Mouse (Mus musculus) layer of hippocampus, postnatal 36 days (tissue): ENCODE data around the gene BC049762. TPM values are rescaled to one million over a fixed set of nuclear protein-coding genes. Genes with fewer than 3 reads are reported as not detected.

Experiments used
- DNase-seq, 2 experiments: peaks; one replicate each; pipeline ENCODE4 v3.0.0; 2022
- total RNA-seq, 2 experiments: library from RNA; stranded (reverse); gene quantifications; 2 replicates each; pipeline ENCODE4 v1.2.3; 2021

BC049762 gene
- total RNA-seq, 2 experiments from 2014 or later = not detected

- DNase-seq = no peak
Observed at GRCm38 (mm10) chr11:51214021-51214420, 48.8 kb downstream of the BC049762 start.

- DNase-seq = no peak
Observed at GRCm38 (mm10) chr11:51211426-51211825, 51.4 kb downstream of the BC049762 start.

- DNase-seq = no peak
Observed at GRCm38 (mm10) chr11:51207758-51208157, 55.1 kb downstream of the BC049762 start.

Other genes starting within 250 kb of the BC049762 start
- gene Olfr54, start 248.8 kb downstream of the BC049762 start, total RNA-seq = not detected
- gene Olfr1375, start 214.9 kb downstream of the BC049762 start, total RNA-seq = not detected
- gene Zfp354a, start 203.8 kb downstream of the BC049762 start, total RNA-seq = 1 to 10 TPM; 8.2 to 8.5 TPM
- gene Gm12569, start 42.6 kb downstream of the BC049762 start, total RNA-seq = not detected
- 100 to 1,000 TPM; 130 to 140 TPM for gene Clk4, start 1.3 kb downstream of the BC049762 start, total RNA-seq
- gene Col23a1, start 26.9 kb upstream of the BC049762 start, total RNA-seq = 1 to 10 TPM; 4.2 to 4.9 TPM